Mouse (Mus musculus): ENCODE results near the gene Mfn1. TPM values are rescaled to one million over a fixed set of nuclear protein-coding genes. Genes with fewer than 3 reads are reported as not detected.

Mfn1 gene
- polyA plus RNA-seq, 1 experiment from 2014 or later = 48.0 TPM

DNA sequence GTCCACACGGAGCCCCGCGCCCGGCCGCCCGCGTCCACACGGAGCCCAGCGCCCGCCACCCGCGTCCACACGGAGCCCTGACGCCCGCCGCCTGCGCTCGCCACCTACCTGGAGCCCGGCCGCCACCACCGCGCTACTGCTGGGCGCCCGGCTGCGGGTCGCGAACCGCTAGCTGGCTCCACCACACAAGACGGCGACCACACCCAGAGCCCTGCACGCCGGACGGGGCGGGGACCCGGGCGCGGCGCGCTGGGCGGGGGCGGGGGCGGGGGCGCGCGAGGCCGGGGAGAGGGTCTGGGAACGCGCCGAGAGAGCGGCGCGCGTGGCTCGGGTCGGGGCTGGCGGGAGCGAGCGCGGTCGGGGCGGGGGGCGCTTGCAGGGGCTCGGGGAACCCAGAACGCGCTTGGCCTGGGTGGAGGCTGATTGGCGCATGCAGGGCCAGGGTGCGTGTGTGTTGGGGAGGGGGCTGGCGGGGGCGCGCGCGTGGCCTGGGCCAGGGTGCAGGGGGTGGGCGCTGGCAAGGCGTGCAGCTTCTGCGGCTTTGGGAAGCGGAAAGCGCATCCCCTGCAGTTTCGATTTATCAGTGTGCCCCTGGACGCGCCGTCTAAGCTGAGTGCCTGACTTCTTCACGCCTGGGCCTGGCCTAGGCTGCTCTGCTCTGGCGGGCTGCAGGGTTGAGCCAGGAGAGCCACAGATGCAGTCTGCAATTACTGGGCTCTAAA, 87.2 kb downstream of the Mfn1 start, which contains the start of gene Gnb4:
Gnb4 (minus strand) TSS at position 255 of the 722 bp plus-strand sequence.
- peak; percentile 91 for ATAC-seq (ENCODE audit: low FRiP score)
- Histone ChIP-seq H3K4me3 (replicated peaks) (peak within 1 kb of the TSS; percentile 75), H3K27ac (no peak within 1 kb of the TSS; the same call in 1 of the 2 replicates), H3K9ac (peak within 1 kb of the TSS; percentile 65), H3K36me3 (replicated peaks) (no peaks in the 10 kb centered on the region), H3K4me1 (0 out of 2 replicates have a peak, but pooled peaks cover 6% of the 10 kb centered on the region), H3K27me3 (0 out of 2 replicates have a peak, but pooled peaks cover 5% of the 10 kb centered on the region), H3K4me2 (peak within 1 kb of the TSS; percentile 60), H3K9me3 (no peaks in the 10 kb centered on the region)
- under 1% methylated on average over 41 of the region's 83 CpGs for WGBS

- H3K4me1 ChIP-seq = 0 out of 2 replicates have a peak, but pooled peaks cover 6% of the 10 kb centered on the region
- 0 out of 2 replicates have a peak, but pooled peaks cover 5% of the 10 kb centered on the region for H3K27me3 ChIP-seq
- H3K4me3 ChIP-seq (replicated peaks) = peak overlapping the region; percentile 75
- WGBS = 19% methylated on average over 16 of the region's 16 CpGs
- H3K4me2 ChIP-seq = peak overlapping the region; percentile 60
- ATAC-seq (ENCODE audit: low FRiP score) = peak; percentile 48
- H3K27ac ChIP-seq = no peak overlapping the region
- no peaks in the 10 kb centered on the region for H3K36me3 ChIP-seq (replicated peaks)
- H3K9me3 ChIP-seq = no peaks in the 10 kb centered on the region
- peak overlapping the region; percentile 65; the same call in 1 of the 2 replicates for H3K9ac ChIP-seq
These were observed 87.9 kb downstream of the Mfn1 start for GRCm38 (mm10) chr3:32617053-32617642.

DNA sequence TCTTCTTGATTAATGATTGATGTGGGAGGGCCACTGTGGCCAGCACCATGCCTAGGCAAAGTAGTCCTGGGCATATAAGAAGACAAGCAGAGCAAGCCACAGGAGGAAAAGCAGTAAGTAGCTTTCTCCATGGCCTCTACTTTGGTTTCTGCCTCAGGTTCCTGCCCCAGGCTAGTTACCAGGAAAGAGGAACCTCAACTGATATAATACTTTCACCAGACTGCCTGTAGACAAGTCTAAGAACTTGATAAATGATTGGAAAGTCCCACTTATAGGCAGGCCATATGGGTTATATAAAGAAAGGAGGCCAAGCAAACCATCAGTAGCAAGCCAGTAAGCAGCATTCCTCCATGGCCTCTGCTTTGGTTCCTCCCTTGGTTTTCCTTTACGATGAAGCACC, 92.4 kb downstream of the Mfn1 start:
- H3K36me3 ChIP-seq (replicated peaks) = no peaks in the 10 kb centered on the region
- ATAC-seq (ENCODE audit: low FRiP score) = no peak
- no peaks in the 10 kb centered on the region for H3K9me3 ChIP-seq
- H3K4me2 ChIP-seq = no peak overlapping the region
- no peak overlapping the region for H3K9ac ChIP-seq
- 0 out of 2 replicates have a peak, but pooled peaks cover 5% of the 10 kb centered on the region for H3K27me3 ChIP-seq
- H3K4me3 ChIP-seq (replicated peaks) = no peak overlapping the region
- H3K27ac ChIP-seq = no peak overlapping the region
- 0 out of 2 replicates have a peak, but pooled peaks cover 6% of the 10 kb centered on the region for H3K4me1 ChIP-seq
- 93% methylated on average over 1 of the region's 1 CpGs for WGBS

- ATAC-seq (ENCODE audit: low FRiP score) = no peak
- Histone ChIP-seq H3K9ac (no peak overlapping the region), H3K4me3 (replicated peaks) (no peak overlapping the region), H3K9me3 (no peaks in the 10 kb centered on the region), H3K4me1 (0 out of 2 replicates have a peak, but pooled peaks cover 4% of the 10 kb centered on the region), H3K27ac (no peak overlapping the region), H3K27me3 (0 out of 2 replicates have a peak, but pooled peaks cover 5% of the 10 kb centered on the region), H3K4me2 (no peak overlapping the region), H3K36me3 (replicated peaks) (no peaks in the 10 kb centered on the region)
- 91% methylated on average over 3 of the region's 3 CpGs for WGBS
These were observed 92.8 kb downstream of the Mfn1 start for GRCm38 (mm10) chr3:32622106-32622505.

DNA sequence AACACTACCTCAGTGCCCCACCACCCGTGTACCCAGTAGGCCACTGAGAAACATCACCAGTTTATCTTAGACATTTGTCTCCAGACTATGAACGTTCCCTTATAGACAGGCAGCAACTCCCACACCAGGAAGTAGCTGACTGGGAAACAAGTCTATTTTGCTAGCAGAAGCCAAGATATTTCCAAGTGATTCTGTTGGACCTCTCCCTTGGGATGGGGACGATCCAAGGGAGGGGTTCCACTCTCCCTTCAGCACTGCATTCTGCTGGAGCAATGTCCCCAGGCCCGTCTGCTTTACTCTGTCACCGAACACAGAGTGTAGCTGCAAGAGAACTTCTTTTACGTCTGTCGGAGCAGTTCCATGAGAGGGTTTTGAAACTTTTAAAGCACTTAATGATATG, 98.9 kb downstream of the Mfn1 start:
- ATAC-seq (ENCODE audit: low FRiP score) = no peak
- no peak overlapping the region for H3K4me2 ChIP-seq
- H3K4me1 ChIP-seq = no peaks in the 10 kb centered on the region
- H3K4me3 ChIP-seq (replicated peaks) = no peak overlapping the region
- H3K27ac ChIP-seq = no peak overlapping the region
- H3K9ac ChIP-seq = no peak overlapping the region
- no peaks in the 10 kb centered on the region for H3K9me3 ChIP-seq
- H3K27me3 ChIP-seq = no peaks in the 10 kb centered on the region
- WGBS = 88% methylated on average over 7 of the region's 7 CpGs
- H3K36me3 ChIP-seq (replicated peaks) = no peaks in the 10 kb centered on the region

Other genes starting within 250 kb of the Mfn1 start
- gene Zmat3, start 163.5 kb upstream of the Mfn1 start, polyA plus RNA-seq (2016; fragmentation: Nextera tagmentation; extraction: Ambion mirVana) = 9.5 and 11.7 TPM in 2 replicates
- gene Pik3ca, start 131.8 kb upstream of the Mfn1 start, polyA plus RNA-seq (2016; fragmentation: Nextera tagmentation; extraction: Ambion mirVana) = 12.9 and 15.6 TPM in 2 replicates
- gene Kcnmb3, start 37.2 kb upstream of the Mfn1 start, polyA plus RNA-seq (2016; fragmentation: Nextera tagmentation; extraction: Ambion mirVana) = 0.22 TPM in 1 of 2 replicates, not detected in the other
- 43.3 and 46.5 TPM in 2 replicates for gene Zfp639, start 19.2 kb upstream of the Mfn1 start, polyA plus RNA-seq (2016; fragmentation: Nextera tagmentation; extraction: Ambion mirVana)
- 34.9 and 40.5 TPM in 2 replicates for gene Gnb4, start 87.1 kb downstream of the Mfn1 start, polyA plus RNA-seq (2016; fragmentation: Nextera tagmentation; extraction: Ambion mirVana)
- gene Actl6a, start 176.8 kb downstream of the Mfn1 start, polyA plus RNA-seq (2016; fragmentation: Nextera tagmentation; extraction: Ambion mirVana) = 230 and 232 TPM in 2 replicates
- 277 and 289 TPM in 2 replicates for gene Ndufb5, start 207.5 kb downstream of the Mfn1 start, polyA plus RNA-seq (2016; fragmentation: Nextera tagmentation; extraction: Ambion mirVana)
- 36.4 and 42.5 TPM in 2 replicates for gene Mrpl47, start 208.1 kb downstream of the Mfn1 start, polyA plus RNA-seq (2016; fragmentation: Nextera tagmentation; extraction: Ambion mirVana)